Mouse (Mus musculus): ENCODE measurements around the gene Nckap5l.

GRCm38 (mm10) chr15:99438966-99439698, 18.4 kb downstream of the Nckap5l start:
- no peak for TF ChIP-seq CTCF (conservative IDR thresholded peaks at IDR 0.05; ENCODE audit: insufficient read depth, insufficient read length, low read depth, low read length)
- no peak for TF ChIP-seq POLR2A (IDR thresholded peaks at IDR 0.05; ENCODE audit: low read depth, low read length)
